Mouse (Mus musculus) CD4-positive, CD25-positive, alpha-beta regulatory T cell, adult 4 months (primary cell): ENCODE measurements around the gene Pcsk1n. TPM values are rescaled to one million over a fixed set of nuclear protein-coding genes. Genes with fewer than 3 reads are reported as not detected.
"Not testable (repeated sequence)": the region's sequence is repeated elsewhere in the genome, so short reads cannot be mapped to it uniquely, and the experiment has no call there.

Source experiments
- ATAC-seq: one replicate; pipeline ENCODE4 v1.8.0; 2017
- polyA plus RNA-seq, 2 experiments: library from polyadenylated mRNA; unstranded; fragments of 100-300 nt; shearing (Covaris generic); gene quantifications; one replicate each; pipeline ENCODE4 v1.2.1; 2017

The Pcsk1n gene
- polyA plus RNA-seq: not detected

- ATAC-seq: no peak
These were observed at the start of gene Pcsk1n for GRCm38 (mm10) chrX:7919601-7920383. Pcsk1n (plus strand) TSS chrX:7919822.

- ATAC-seq: no peak
These were observed 49.8 kb upstream of the Pcsk1n start for GRCm38 (mm10) chrX:7869826-7870225.

DNA sequence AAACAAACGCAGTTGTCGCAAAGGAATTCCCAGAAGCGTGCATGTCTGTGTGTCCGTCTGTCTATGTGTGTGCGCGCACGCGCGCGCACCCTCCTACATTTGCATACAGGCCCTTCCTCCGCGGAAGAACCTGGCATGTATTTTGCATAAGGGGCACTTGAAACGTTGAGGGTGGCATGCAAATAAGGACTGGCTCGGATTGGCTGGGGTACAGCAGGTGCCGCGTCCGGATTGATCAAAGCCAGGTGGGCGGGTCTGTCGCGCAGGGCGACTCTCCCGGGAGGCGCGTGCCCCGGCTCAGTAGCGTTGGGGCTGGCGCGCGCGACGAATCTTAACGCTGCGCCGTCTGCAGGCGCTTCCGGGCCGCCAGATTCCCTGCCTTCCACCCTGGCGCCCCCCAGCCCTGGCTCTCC is 41.6 kb upstream of the Pcsk1n start, which contains the start of gene Pim2:
TSS of gene Pim2 (plus strand) at position 256 of the 413 bp plus-strand sequence.
- peak; percentile 96 for ATAC-seq

GRCm38 (mm10) chrX:7878495-7878894 is 41.1 kb upstream of the Pcsk1n start:
- ATAC-seq: peak; percentile 2

GRCm38 (mm10) chrX:7879819-7880218 is 39.8 kb upstream of the Pcsk1n start:
- peak; percentile 28 for ATAC-seq

DNA sequence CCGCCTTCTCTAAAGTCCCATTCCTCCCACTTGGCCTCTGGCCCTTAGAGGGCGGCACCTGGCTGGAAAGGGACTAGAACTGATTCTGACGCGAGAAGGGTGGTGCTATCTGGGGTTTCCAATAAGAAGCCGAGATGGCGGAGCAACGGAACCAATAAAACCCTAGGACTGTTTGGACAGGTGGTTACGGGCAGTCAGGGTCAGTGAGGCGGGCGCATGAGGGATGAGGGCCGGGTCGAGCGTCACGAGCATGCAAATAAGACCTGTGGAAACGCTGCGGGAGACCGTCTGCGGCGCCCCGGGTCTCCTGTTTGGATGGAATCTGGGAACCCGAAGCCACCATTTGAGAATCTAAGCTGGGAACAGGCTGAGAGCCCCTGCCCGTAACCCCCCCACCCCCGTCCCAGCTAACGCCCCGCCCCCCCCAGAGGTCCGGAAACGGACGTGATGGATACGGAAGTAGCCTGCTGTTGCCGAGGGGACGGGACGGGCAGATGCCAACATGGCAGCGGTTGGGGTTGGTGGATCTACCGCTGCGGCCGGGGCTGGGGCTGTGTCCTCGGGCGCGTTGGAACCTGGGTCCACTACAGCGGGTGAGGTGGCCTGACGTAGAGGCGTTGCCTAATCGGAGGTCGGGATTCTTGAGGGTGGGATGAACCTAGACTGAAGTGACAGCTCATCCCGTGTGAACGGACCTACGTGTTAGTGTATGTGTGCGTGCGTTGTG is 35.6 kb upstream of the Pcsk1n start, which contains the start of gene Slc35a2:
TSS of gene Slc35a2 (plus strand) at position 188 of the 727 bp plus-strand sequence.
- peak; percentile 76 for ATAC-seq

DNA sequence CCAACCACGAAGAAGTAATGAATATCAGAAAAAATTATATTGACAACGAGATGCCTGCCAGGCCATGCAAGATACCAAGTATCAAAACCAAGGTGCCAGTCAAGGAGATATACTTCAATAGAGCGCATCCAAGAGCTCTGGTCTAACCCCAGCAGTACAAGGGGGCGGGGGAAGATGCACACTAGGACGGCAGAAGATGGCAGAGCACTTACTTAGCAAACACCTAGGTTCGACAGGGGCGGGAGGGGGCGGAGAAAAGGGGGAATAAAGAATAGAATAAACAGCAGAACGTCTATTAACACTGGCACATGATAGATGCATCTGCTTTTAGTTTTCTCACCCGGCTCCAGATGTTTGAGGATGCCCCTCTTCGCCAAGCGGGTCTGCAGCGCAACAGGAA is 21.4 kb upstream of the Pcsk1n start:
- ATAC-seq: no peak

- ATAC-seq: peak; percentile 95
These were observed 20.4 kb upstream of the Pcsk1n start, which contains the start of the genes Pqbp1 and Timm17b for GRCm38 (mm10) chrX:7898880-7899874. Pqbp1 (minus strand) TSS chrX:7899269. Timm17b (plus strand) TSS chrX:7899357.

GRCm38 (mm10) chrX:7904441-7904840 is 15.2 kb upstream of the Pcsk1n start:
- ATAC-seq: no peak

DNA sequence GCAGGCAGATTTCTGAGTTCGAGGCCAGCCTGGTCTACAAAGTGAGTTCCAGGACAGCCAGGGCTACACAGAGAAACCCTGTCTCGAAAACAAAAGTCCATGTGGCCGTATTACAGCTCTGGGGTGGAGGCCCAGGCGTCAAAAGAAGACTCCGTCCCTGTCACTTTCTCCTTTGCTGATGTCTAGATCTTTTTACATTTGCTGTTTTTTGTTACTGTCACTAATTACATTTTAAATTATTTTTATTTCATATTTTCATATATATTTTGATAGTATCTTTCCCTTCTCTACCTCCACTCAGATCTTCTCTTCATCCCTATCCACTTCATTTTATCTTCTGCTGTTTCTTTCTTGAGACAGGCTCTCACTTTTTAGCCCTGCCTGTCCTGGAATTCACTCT is 11.9 kb upstream of the Pcsk1n start, which contains the start of gene Gm10491:
TSS of gene Gm10491 (minus strand) at position 101 of the 400 bp plus-strand sequence.
- no peak for ATAC-seq

- ATAC-seq: not testable (repeated sequence)
These were observed 10.4 kb upstream of the Pcsk1n start, which contains the start of gene Gm10490 for GRCm38 (mm10) chrX:7909242-7909641. Gm10490 (plus strand) TSS chrX:7909542.

DNA sequence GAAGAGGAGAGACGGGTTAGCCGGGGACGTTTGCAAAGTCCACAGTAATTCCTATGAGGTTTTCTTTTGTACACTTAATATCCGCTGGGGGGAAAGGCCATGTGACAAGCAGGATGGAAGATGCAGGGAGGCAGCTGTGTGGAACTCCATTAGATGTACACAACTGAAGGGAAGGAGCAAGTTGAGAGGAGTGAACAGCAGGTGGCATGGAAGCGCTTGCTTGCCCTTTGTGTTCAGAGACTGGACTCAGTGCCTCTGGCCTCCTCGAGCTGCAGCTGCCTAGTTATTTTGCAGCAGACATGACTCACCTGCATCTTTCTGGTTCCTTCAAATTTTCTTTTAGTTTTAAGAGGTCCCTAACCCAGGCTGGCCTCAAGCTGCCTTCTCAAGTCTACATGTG is 9.1 kb upstream of the Pcsk1n start:
- no peak for ATAC-seq

DNA sequence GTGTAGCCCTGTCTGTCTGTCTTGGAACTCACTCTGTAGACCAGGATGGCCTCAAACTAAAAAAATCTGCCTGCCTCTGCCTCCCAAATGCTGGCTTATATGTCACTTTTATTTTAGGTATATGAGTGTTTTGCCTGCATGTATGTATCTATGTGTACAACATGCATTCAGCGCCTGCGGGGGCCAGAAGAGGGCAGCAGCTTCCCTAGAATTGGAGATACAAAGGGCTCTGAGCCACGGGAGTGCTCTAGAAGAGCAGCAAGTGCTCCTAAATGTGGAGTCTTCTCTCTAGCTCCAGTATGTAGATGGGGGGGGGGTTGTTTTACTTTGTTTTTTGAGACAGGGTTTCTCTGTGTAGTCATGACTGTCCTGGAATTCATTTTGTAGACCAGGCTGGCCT is 4.0 kb upstream of the Pcsk1n start:
- peak; percentile 70 for ATAC-seq

DNA sequence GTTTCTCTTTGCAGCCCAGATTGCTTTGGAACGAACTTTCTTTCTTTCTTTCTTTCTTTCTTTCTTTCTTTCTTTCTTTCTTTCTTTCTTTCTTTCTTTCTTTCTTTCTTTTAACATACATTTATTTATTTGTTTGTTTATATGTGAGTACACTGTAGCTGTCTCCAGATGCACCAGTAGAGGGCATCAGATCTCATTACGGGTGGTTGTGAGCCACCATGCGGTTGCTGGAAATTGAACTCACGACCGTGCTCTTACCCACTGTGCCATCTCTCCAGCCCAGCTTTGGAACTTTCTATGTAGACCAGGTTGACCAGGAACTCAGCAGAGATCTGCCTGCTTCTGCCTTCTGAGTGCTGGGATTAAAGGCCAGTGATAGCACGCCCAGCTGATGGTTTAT is 1.7 kb upstream of the Pcsk1n start:
- not testable (repeated sequence) for ATAC-seq

DNA sequence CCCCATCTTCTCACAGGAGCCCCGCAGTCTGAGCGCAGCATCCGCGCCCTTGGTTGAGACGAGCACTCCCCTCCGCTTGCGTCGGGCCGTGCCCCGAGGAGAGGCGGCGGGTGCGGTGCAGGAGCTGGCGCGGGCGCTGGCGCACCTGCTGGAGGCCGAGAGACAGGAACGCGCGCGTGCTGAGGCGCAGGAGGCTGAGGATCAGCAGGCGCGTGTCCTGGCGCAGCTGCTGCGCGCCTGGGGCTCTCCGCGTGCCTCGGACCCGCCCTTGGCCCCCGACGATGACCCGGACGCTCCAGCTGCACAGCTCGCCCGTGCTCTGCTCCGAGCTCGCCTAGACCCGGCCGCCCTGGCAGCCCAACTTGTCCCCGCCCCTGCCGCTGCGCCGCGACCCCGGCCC is 2.4 kb downstream of the Pcsk1n start:
- no peak for ATAC-seq

GRCm38 (mm10) chrX:7926266-7926665 is 6.6 kb downstream of the Pcsk1n start:
- ATAC-seq: no peak

GRCm38 (mm10) chrX:7927116-7927515 is 7.5 kb downstream of the Pcsk1n start:
- no peak for ATAC-seq

- ATAC-seq: no peak
These were observed 8.7 kb downstream of the Pcsk1n start, which contains the start of gene Eras for GRCm38 (mm10) chrX:7928270-7928790. Eras (minus strand) TSS chrX:7928607.

DNA sequence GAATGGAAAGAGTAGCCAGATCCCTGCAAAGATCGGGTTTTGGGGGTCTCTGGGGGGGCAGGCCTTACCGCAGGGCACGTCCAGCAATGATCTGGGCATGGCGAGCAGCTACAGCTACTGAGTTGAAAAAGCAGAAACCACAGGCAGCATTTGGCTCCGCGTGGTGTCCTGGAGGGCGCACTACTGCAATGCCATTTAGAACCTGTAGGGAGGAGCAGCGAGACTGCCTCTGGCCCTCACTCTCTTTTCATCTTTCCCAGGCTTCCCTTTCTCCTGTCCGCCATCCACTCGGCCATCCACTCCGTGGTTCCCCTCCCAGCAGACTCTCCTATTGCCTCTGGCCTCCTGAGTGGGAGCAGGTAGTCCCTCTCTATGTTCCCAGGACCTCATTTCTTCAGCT is 17.3 kb downstream of the Pcsk1n start:
- ATAC-seq: no peak

DNA sequence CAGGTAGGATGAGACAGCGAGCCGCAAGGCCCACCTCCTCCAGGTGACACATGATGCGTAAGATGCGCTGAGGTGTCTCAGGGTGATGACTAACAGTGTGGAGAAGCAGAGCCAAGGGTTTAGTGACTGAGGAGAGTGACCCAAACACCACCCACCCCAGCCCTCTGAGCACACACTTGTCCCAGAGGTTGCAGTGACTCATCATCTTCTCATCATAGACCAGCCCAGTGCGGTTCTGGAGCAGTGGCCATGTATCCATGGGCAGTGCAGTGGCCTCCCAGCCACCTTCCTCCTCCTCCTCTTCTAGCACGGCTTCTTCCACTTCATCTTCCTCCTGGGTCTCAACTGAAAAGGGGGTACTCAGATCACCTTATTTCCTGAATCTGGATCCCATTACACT is 18.0 kb downstream of the Pcsk1n start:
- no peak for ATAC-seq

GRCm38 (mm10) chrX:7945618-7946017 is 26.0 kb downstream of the Pcsk1n start:
- ATAC-seq: no peak
